ENCODE assay signal across 7 mouse cellular contexts in the genomic region with DNA sequence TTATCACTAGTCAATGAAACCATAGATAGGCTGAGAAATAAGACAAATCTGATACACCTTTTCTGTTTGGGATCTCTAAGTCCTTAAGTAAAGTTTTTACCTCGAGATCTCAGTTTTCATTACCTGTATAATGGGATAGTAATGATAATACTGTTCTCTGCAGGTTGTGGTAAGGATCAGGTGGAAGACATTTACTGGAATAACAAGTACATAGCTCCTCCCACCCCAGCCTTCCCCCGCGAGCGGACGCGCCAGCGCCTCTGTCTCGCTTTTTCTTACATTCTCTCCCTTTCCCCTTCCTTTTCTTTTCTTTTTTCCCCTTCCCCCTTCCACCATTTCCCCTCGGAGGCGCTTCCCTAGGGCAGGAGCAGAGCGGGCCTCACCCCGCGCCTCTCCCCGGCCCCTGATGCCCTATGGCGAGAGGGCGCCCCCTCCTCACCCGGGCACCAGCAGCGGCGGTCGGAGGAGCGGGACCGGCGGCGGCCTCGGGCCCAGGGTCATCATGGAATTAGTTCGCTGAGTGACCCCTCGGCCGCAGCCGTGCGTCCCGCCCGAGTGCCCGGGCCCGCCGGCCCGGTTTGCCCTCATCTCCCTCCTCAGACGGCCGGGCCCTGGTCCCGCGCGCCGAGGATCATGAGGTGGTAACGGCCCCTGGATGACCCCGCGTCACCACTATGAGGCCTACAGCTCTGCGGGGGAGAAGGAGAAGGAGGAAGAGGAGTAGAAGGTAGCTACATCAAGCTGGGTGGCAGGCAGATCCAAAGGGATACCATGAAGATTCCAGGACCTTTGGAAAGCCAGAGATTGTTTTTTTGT.
A peak's percentile ranks its signal among the peaks of the same experiment; 100 is the strongest.
DNase-seq lines count a peak whose midpoint lies in the region; ATAC-seq and TF ChIP-seq lines count a peak whose summit lies in the region.

No protein-coding gene starts in this region.

- no peak overlapping the region; the same call in 1 of the 2 replicates for H3K27ac ChIP-seq in left cerebral cortex, adult 2 months
- H3K27ac ChIP-seq in embryonic facial prominence, embryonic 15.5 days (replicated peaks): no peak overlapping the region
- no peak overlapping the region for H3K27ac ChIP-seq in intestine, embryonic 16.5 days (ENCODE audit: low read length)
- no peak overlapping the region for H3K27ac ChIP-seq in neural tube, embryonic 14.5 days (ENCODE audit: low read depth, low read length)

- H3K9ac ChIP-seq in embryonic facial prominence, embryonic 15.5 days: 0 out of 2 replicates have a peak overlapping the region, but pooled peaks have one; percentile 12
- H3K9ac ChIP-seq in intestine, embryonic 16.5 days (ENCODE audit: low read depth, low read length): peak overlapping the region; percentile 55; the same call in 1 of the 2 replicates
- H3K9ac ChIP-seq in neural tube, embryonic 14.5 days (replicated peaks; ENCODE audit: low read depth, low read length): peak overlapping the region; percentile 4; the same call in 1 of the 2 replicates

- WGBS in embryonic facial prominence, embryonic 15.5 days: 2% methylated on average over 46 of the region's 46 CpGs
- 6% methylated on average over 46 of the region's 46 CpGs for WGBS in intestine, embryonic 16.5 days
- WGBS in neural tube, embryonic 14.5 days: 3% methylated on average over 46 of the region's 46 CpGs

- TF ChIP-seq CTCF in left cerebral cortex, adult 2 months (IDR thresholded peaks at IDR 0.05): no peak

- 0 out of 2 replicates have a peak, but pooled peaks cover 5% of the 10 kb centered on the region for H3K4me1 ChIP-seq in embryonic facial prominence, embryonic 15.5 days
- H3K4me1 ChIP-seq in intestine, embryonic 16.5 days (ENCODE audit: control insufficient read depth, insufficient read depth, low read length): no peaks in the 10 kb centered on the region
- no peaks in the 10 kb centered on the region for H3K4me1 ChIP-seq in neural tube, embryonic 14.5 days (ENCODE audit: control insufficient read depth, insufficient read depth, low read length)

- peak overlapping the region; percentile 62 for H3K4me2 ChIP-seq in embryonic facial prominence, embryonic 15.5 days (replicated peaks)
- peak overlapping the region; percentile 63 for H3K4me2 ChIP-seq in intestine, embryonic 16.5 days (ENCODE audit: low read depth, low read length)
- H3K4me2 ChIP-seq in neural tube, embryonic 14.5 days (ENCODE audit: low read depth, low read length): peak overlapping the region; percentile 42

- no peaks in the 10 kb centered on the region; the same call in 1 of the 2 replicates for H3K27me3 ChIP-seq in embryonic facial prominence, embryonic 15.5 days
- H3K27me3 ChIP-seq in intestine, embryonic 16.5 days (replicated peaks; ENCODE audit: control insufficient read depth, insufficient read depth, low read length): no peaks in the 10 kb centered on the region; the same call in 1 of the 2 replicates
- no peaks in the 10 kb centered on the region for H3K27me3 ChIP-seq in neural tube, embryonic 14.5 days (ENCODE audit: control insufficient read depth, insufficient read depth, low read length)

- H3K36me3 ChIP-seq in embryonic facial prominence, embryonic 15.5 days: no peaks in the 10 kb centered on the region
- H3K36me3 ChIP-seq in intestine, embryonic 16.5 days (ENCODE audit: control insufficient read depth, insufficient read depth, low read length): no peaks in the 10 kb centered on the region
- H3K36me3 ChIP-seq in neural tube, embryonic 14.5 days (ENCODE audit: control insufficient read depth, insufficient read depth, low read length): no peaks in the 10 kb centered on the region

- intact Hi-C loops in left cerebral cortex, adult 2 months (cut with DNase I): loop anchor here (10.0 kb wide), 1 partner anchor 130 kb away; no protein-coding TSS in a partner anchor

- ATAC-seq in embryonic facial prominence, embryonic 15.5 days (ENCODE audit: insufficient number of reproducible peaks, low FRiP score, low TSS enrichment, low read depth): no peak
- no peak for ATAC-seq in intestine, embryonic 16.5 days
- peak; percentile 61; the same call in 1 of the 2 replicates for ATAC-seq in neural tube, embryonic 14.5 days (ENCODE audit: low read depth)
- no peak for ATAC-seq in megakaryocyte progenitor cell, adult 5-6 weeks (replicated peaks; ENCODE audit: poor library complexity)

- no peaks in the 10 kb centered on the region for H3K9me3 ChIP-seq in embryonic facial prominence, embryonic 15.5 days (replicated peaks)
- no peaks in the 10 kb centered on the region for H3K9me3 ChIP-seq in intestine, embryonic 16.5 days (ENCODE audit: control insufficient read depth, low read length)
- H3K9me3 ChIP-seq in neural tube, embryonic 14.5 days (ENCODE audit: control insufficient read depth, low read length): no peaks in the 10 kb centered on the region

- H3K4me3 ChIP-seq in left cerebral cortex, adult 2 months: peak overlapping the region; percentile 41
- H3K4me3 ChIP-seq in embryonic facial prominence, embryonic 15.5 days (replicated peaks): peak overlapping the region; percentile 41
- peak overlapping the region; percentile 43 for H3K4me3 ChIP-seq in intestine, embryonic 16.5 days (ENCODE audit: low read length)
- peak overlapping the region; percentile 23 for H3K4me3 ChIP-seq in neural tube, embryonic 14.5 days (ENCODE audit: low read depth, low read length)

- DNase-seq in left cerebral cortex, adult 2 months (ENCODE audit: extremely low spot score in 1 of 2, low spot score in 2 of 2): no peak
- DNase-seq in left cerebral cortex, adult 18-20 months (ENCODE audit: low spot score in 2 of 2): no peak
- DNase-seq in ovary, postnatal 36 days (ENCODE audit: low spot score): no peak

Comparison
In these comparisons a context has a peak if more than half of its experiments do, and no peak if none do; other contexts are left out.
1. H3K9ac ChIP-seq: peak in every context shown above with its lines; median percentile 55 in intestine, embryonic 16.5 days; 12 in embryonic facial prominence, embryonic 15.5 days; 4 in neural tube, embryonic 14.5 days.